Mouse (Mus musculus): ENCODE measurements around the gene Cbr1. TPM values are rescaled to one million over a fixed set of nuclear protein-coding genes. Genes with fewer than 3 reads are reported as not detected.
A peak's percentile ranks its signal among the peaks of the same experiment; 100 is the strongest.
"Not testable (repeated sequence)": the region's sequence is repeated elsewhere in the genome, so short reads cannot be mapped to it uniquely, and the experiment has no call there.

The Cbr1 gene
- total RNA-seq, 2 experiments from 2014 or later: 59.9 to 61.7 TPM

DNA sequence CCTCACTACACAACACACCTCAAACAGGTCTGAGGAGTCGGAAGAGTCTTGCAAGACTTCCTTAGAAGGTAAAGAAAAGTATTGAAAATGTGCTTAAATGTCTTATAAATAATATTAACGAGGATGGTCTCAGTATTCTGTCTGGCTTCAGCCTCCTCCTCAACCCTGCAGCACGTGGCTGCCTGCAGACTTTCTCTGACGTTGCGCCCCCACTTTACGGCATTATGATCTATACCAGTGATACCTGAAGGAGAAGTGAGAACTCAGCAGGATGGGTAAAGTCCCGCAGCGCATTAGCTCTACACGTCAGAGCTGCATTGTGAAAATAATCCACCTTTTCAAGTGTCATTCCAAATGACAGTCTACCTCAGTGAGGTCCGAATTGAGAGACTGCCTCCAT lies 11.2 kb upstream of the Cbr1 start:
- intact Hi-C loops (cut with DNase I): no loop called here
- no peak for DNase-seq (ENCODE audit: low spot score in 2 of 2)

GRCm38 (mm10) chr16:93595766-93596165 lies 9.9 kb upstream of the Cbr1 start:
- DNase-seq (ENCODE audit: low spot score in 2 of 2): no peak
- intact Hi-C loops (cut with DNase I): no loop called here

DNA sequence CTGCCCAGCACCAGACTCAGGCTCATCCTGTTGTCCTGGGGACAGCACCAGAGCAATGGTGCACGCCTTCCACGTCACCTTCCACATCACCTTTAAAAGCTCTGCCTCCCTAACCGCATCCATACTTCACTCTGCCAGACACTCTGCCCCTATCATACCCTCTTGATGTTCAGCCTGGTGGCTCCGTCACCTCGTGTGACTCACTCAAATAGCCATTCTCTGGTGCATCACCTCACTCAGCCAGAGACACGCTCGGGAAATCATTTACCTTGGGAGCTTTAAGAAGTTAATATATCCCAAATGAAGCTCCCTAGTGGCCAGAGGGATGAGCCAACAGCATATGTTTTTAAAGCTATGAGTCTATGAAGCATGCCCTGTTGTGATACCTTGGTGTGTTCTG lies 8.8 kb upstream of the Cbr1 start:
- no peak for DNase-seq (ENCODE audit: low spot score in 2 of 2)
- intact Hi-C loops (cut with DNase I): no loop called here

- intact Hi-C loops (cut with DNase I): no loop called here
- no peak for DNase-seq (ENCODE audit: low spot score in 2 of 2)
These were observed 8.1 kb upstream of the Cbr1 start for GRCm38 (mm10) chr16:93597551-93597950.

- intact Hi-C loops (cut with DNase I): no loop called here
- no peak for DNase-seq (ENCODE audit: low spot score in 2 of 2)
These were observed 6.2 kb upstream of the Cbr1 start for GRCm38 (mm10) chr16:93599461-93599860.

- DNase-seq (ENCODE audit: low spot score in 2 of 2): peak; percentile 94
- intact Hi-C loops (cut with DNase I): no loop called here
These were observed 2.0 kb upstream of the Cbr1 start, which contains the start of gene Setd4 for GRCm38 (mm10) chr16:93603439-93604212. TSS of gene Setd4 (minus strand) at chr16:93604063.

GRCm38 (mm10) chr16:93604481-93604969 lies 1.1 kb upstream of the Cbr1 start:
- DNase-seq (ENCODE audit: low spot score in 2 of 2): peak in 1 of 2 experiments; percentile 60
- intact Hi-C loops (cut with DNase I): no loop called here

- intact Hi-C loops (cut with DNase I): no loop called here
- DNase-seq (ENCODE audit: low spot score in 2 of 2): no peak
These were observed 493 bp downstream of the Cbr1 start for GRCm38 (mm10) chr16:93606146-93606545.

DNA sequence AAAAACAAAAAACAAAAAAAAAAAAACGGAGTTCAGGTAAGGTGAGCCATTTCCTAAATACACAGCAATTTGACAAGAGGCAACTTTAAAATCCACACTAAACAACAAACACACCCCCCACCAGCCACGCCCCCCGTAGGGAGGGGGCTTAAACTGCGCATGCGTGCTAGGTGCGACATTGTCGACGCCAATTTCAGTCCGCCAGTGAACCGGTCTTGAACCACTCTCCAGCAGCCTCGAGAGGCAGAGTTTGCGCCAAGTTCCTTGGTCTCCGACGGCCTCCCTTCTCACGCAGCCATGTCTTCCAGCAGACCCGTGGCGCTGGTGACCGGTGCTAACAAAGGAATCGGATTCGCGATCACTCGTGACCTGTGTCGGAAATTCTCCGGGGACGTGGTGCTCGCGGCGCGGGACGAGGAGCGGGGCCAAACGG lies 2.0 kb downstream of the Cbr1 start:
- intact Hi-C loops (cut with DNase I): no loop called here
- DNase-seq (ENCODE audit: low spot score in 2 of 2): peak; percentile 75 to 78

DNA sequence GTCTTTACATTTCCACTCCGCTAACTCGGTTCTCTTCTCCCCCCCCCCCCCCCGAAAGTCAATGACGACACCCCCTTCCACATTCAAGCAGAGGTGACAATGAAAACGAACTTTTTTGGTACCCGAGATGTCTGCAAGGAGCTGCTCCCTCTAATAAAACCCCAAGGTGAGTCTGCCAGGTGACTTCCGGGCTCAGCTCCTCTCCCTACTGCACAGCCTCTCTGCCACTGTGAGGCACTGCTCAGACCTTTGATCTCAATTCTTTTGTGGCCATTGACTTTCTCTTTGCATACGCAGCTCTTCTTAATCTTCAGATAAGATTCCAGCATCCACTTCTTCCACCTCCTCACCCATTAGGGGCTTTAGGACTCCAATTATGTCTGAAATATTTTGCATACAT lies 3.1 kb downstream of the Cbr1 start:
- intact Hi-C loops (cut with DNase I): no loop called here

DNA sequence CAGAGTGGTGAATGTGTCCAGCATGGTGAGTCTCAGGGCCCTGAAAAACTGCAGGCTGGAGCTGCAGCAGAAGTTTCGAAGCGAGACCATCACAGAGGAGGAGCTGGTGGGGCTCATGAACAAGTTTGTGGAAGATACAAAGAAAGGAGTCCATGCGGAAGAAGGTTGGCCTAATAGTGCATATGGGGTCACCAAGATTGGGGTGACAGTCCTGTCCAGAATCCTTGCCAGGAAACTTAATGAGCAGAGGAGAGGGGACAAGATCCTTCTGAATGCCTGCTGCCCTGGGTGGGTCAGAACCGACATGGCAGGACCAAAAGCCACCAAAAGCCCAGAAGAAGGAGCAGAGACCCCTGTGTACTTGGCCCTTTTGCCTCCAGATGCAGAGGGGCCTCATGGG lies 4.1 kb downstream of the Cbr1 start:
- intact Hi-C loops (cut with DNase I): no loop called here
- DNase-seq (ENCODE audit: low spot score in 2 of 2): no peak

More for the DNA sequence above, 3.1 kb downstream of the Cbr1 start:
- no peak for DNase-seq (ENCODE audit: low spot score in 2 of 2)

- intact Hi-C loops (cut with DNase I): no loop called here
- DNase-seq (ENCODE audit: low spot score in 2 of 2): no peak
These were observed 5.3 kb downstream of the Cbr1 start for GRCm38 (mm10) chr16:93610961-93611360.

GRCm38 (mm10) chr16:93615118-93615870 lies 9.6 kb downstream of the Cbr1 start:
- intact Hi-C loops (cut with DNase I): no loop called here
- peak in 1 of 2 experiments; percentile 58 for DNase-seq (ENCODE audit: low spot score in 2 of 2)

- intact Hi-C loops (cut with DNase I); DNase-seq (ENCODE audit: low spot score in 2 of 2): not testable (repeated sequence)
These were observed 18.1 kb downstream of the Cbr1 start for GRCm38 (mm10) chr16:93623759-93624158.

- DNase-seq (ENCODE audit: low spot score in 2 of 2): no peak
- intact Hi-C loops (cut with DNase I): no loop called here
These were observed 19.0 kb downstream of the Cbr1 start for GRCm38 (mm10) chr16:93624671-93625070.

DNA sequence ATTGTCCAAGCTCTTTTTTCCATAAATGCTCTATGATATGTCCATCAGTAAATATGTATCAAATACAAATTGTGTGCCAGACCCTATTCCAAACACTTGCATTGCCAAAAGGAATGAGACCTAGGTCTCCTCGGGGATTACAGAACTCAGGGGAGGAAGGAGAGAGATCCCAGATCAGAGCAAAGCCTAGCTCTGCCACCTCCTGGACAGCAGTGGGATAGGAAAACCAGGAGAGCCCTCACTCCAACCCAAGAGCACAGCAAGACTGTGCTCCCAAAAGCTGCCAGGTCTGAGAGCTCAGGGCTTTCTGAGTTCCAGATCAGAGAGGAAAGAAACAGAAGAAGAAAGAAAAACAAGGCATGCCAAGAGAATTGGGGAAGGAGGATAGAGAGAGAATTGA lies 21.1 kb downstream of the Cbr1 start:
- intact Hi-C loops (cut with DNase I): no loop called here
- DNase-seq (ENCODE audit: low spot score in 2 of 2): peak in 1 of 2 experiments; percentile 20

- peak in 1 of 2 experiments; percentile 32 for DNase-seq (ENCODE audit: low spot score in 2 of 2)
- intact Hi-C loops (cut with DNase I): no loop called here
These were observed 22.2 kb downstream of the Cbr1 start, which contains the start of gene Gm5678 for GRCm38 (mm10) chr16:93627761-93628400. TSS of gene Gm5678 (plus strand) at chr16:93628097.

- DNase-seq (ENCODE audit: low spot score in 2 of 2): no peak
- intact Hi-C loops (cut with DNase I): no loop called here
These were observed 38.4 kb downstream of the Cbr1 start for GRCm38 (mm10) chr16:93644006-93644405.

- DNase-seq (ENCODE audit: low spot score in 2 of 2): no peak
- intact Hi-C loops (cut with DNase I): no loop called here
These were observed 43.0 kb downstream of the Cbr1 start for GRCm38 (mm10) chr16:93648441-93649183.

Measured in left cerebral cortex, postnatal 14 days (tissue).